Mouse (Mus musculus): ENCODE results near the gene Zfp69. TPM values are rescaled to one million over a fixed set of nuclear protein-coding genes. Genes with fewer than 3 reads are reported as not detected.

Zfp69 gene
- 1.0 and 1.7 TPM in 2 replicates for polyA plus RNA-seq (2021; fragmentation: Nextera tagmentation)
- long read RNA-seq, experiment 1, partial matches to known transcripts = 0 of 9 reads
- long read RNA-seq, experiment 1, other reads (novel, unspliced or antisense) = 8 of 9 reads
- long read RNA-seq, experiment 2, partial matches to known transcripts = 3 of 15 reads
- long read RNA-seq, experiment 2, other reads (novel, unspliced or antisense) = 12 of 15 reads

GRCm38 (mm10) chr4:120951428-120951973, at the start of gene Zfp69:
Gene Zfp69 (minus strand): TSS chr4:120951699.

GRCm38 (mm10) chr4:120924554-120925299, 26.8 kb downstream of the Zfp69 start, which contains the start of gene Exo5:
Gene Exo5 (minus strand): TSS chr4:120925017.

Small RNA genes lying within 50 kb of the gene (microRNA-seq; reads per million reads assigned to microRNA genes)
- 1.5 reads per million for gene Mir7015

Other genes with a start within 250 kb of the Zfp69 start
- gene Kcnq4, start 203.1 kb downstream of the Zfp69 start, polyA plus RNA-seq (2021; fragmentation: Nextera tagmentation) = 0.70 and 1.4 TPM in 2 replicates
- 75.2 and 81.5 TPM in 2 replicates for gene Nfyc, start 120.1 kb downstream of the Zfp69 start, polyA plus RNA-seq (2021; fragmentation: Nextera tagmentation)
- 3.6 and 5.8 TPM in 2 replicates for gene Rims3, start 96.9 kb downstream of the Zfp69 start, polyA plus RNA-seq (2021; fragmentation: Nextera tagmentation)
- 8.4 and 8.6 TPM in 2 replicates for gene Exo5, start 26.7 kb downstream of the Zfp69 start, polyA plus RNA-seq (2021; fragmentation: Nextera tagmentation)
- 19.2 and 20.1 TPM in 2 replicates for gene Smap2, start 65.5 kb upstream of the Zfp69 start, polyA plus RNA-seq (2021; fragmentation: Nextera tagmentation)
- gene Col9a2, start 87.7 kb upstream of the Zfp69 start, polyA plus RNA-seq (2021; fragmentation: Nextera tagmentation) = 2.1 and 2.3 TPM in 2 replicates
- gene Zmpste24, start 146.5 kb upstream of the Zfp69 start, polyA plus RNA-seq (2021; fragmentation: Nextera tagmentation) = 6.8 and 9.4 TPM in 2 replicates
- not detected in 2 replicates for gene Tmco2, start 157.5 kb upstream of the Zfp69 start, polyA plus RNA-seq (2021; fragmentation: Nextera tagmentation)